Mouse (Mus musculus) C2C12 (cell line): ENCODE measurements around the gene Rab40c.

ENCODE experiments used
- CEBPB ChIP-seq: IDR thresholded peaks from one replicate; pipeline ENCODE4 v1.6.1; 2011; ENCODE audit warnings: low read depth, mild to moderate bottlenecking, control low read depth, moderate library complexity
- CTCF ChIP-seq: IDR thresholded peaks from one replicate; pipeline ENCODE4 v1.5.1; 2011; ENCODE audit not compliant: control insufficient read depth, insufficient read depth, insufficient read length
- MAX ChIP-seq: IDR thresholded peaks from one replicate; pipeline ENCODE4 v1.6.1; 2011; ENCODE audit warnings: mild to moderate bottlenecking, control low read depth
- MYOD1 ChIP-seq: IDR thresholded peaks from one replicate; pipeline ENCODE4 v1.6.1; 2011; ENCODE audit warnings: low read depth; ENCODE audit not compliant: control insufficient read depth, insufficient read length
- MYOG ChIP-seq: IDR thresholded peaks from one replicate; pipeline ENCODE4 v1.6.1; 2011; ENCODE audit not compliant: control insufficient read depth, insufficient read length; ENCODE audit errors: extremely low read depth
- USF1 ChIP-seq: IDR thresholded peaks from one replicate; pipeline ENCODE4 v1.6.1; 2011; ENCODE audit warnings: low read depth, mild to moderate bottlenecking, control low read depth, moderate library complexity

- TF ChIP-seq MAX (no peak), CEBPB (no peak), CTCF (no peak), USF1 (no peak), MYOD1 (no peak), MYOG (no peak)
Measured at GRCm38 (mm10) chr17:25861704-25862612, 57.6 kb downstream of the Rab40c start.
